Mouse (Mus musculus) heart, embryonic 11.5 days (tissue): Measurements from ENCODE around the gene Homez. TPM values are rescaled to one million over a fixed set of nuclear protein-coding genes. Genes with fewer than 3 reads are reported as not detected.

Source experiments
- ATAC-seq: fragments of 200-750 bp; cut with Nextera tagmentation; replicated peaks from 2 replicates; pipeline ENCODE4 v1.8.0; 2017; ENCODE audit warnings: moderate library complexity; ENCODE audit not compliant: insufficient number of reproducible peaks, low FRiP score, low TSS enrichment
- H3K27ac ChIP-seq: fragments of 300-500 bp; sonication (generic); 2 replicates; pipeline ENCODE4 v1.5.1; 2014; ENCODE audit warnings: mild to moderate bottlenecking, low read depth, low read length
- H3K27me3 ChIP-seq: fragments of 300-500 bp; sonication (generic); 2 replicates; pipeline ENCODE4 v1.6.1; 2014; ENCODE audit warnings: mild to moderate bottlenecking, low read length, mixed read lengths; ENCODE audit not compliant: control insufficient read depth, insufficient read depth
- H3K36me3 ChIP-seq: fragments of 300-500 bp; sonication (generic); 2 replicates; pipeline ENCODE4 v1.6.1; 2014; ENCODE audit warnings: mild to moderate bottlenecking, low read length, moderate library complexity, mixed read lengths; ENCODE audit not compliant: control insufficient read depth, insufficient read depth
- H3K4me1 ChIP-seq: fragments of 300-500 bp; sonication (generic); 2 replicates; pipeline ENCODE4 v1.6.1; 2014; ENCODE audit warnings: low read length; ENCODE audit not compliant: control insufficient read depth, insufficient read depth
- H3K4me2 ChIP-seq: fragments of 300-500 bp; sonication (generic); 2 replicates; pipeline ENCODE4 v1.6.1; 2014; ENCODE audit warnings: mild to moderate bottlenecking, moderate library complexity
- H3K4me3 ChIP-seq: fragments of 300-500 bp; sonication (generic); 2 replicates; pipeline ENCODE4 v1.5.1; 2014; ENCODE audit warnings: low read depth, low read length
- H3K9ac ChIP-seq: fragments of 300-500 bp; sonication (generic); 2 replicates; pipeline ENCODE4 v1.6.1; 2014; ENCODE audit warnings: mild to moderate bottlenecking, low read depth, low read length, moderate library complexity
- H3K9me3 ChIP-seq: fragments of 300-500 bp; sonication (generic); replicated peaks from 2 replicates; pipeline ENCODE4 v1.6.1; 2016; ENCODE audit warnings: low read length; ENCODE audit not compliant: control insufficient read depth
- WGBS: fragments of 180-500 bp; shearing (Covaris S2); extraction: QIAGEN DNeasy Blood & Tissue Kit; methylation state at CpG from one replicate; pipeline ENCODE4 v1.1.7; 2014; ENCODE audit not compliant: insufficient replicate concordance; 5-methylcytosine and 5-hydroxymethylcytosine counted together
- polyA plus RNA-seq: library from polyadenylated mRNA; unstranded; fragments of >200 nt; fragmentation: Nextera tagmentation; extraction: Ambion mirVana; gene quantifications from 2 replicates; pipeline ENCODE4 v1.2.1, GENCODE M21; 2014

Gene Homez
- polyA plus RNA-seq, 1 experiment from 2014 or later: 6.7 TPM

GRCm38 (mm10) chr14:54864313-54865036 is 6.3 kb downstream of the Homez start:
- 15% methylated on average over 21 of the region's 21 CpGs for WGBS
- no peaks in the 10 kb centered on the region for H3K4me1 ChIP-seq
- H3K36me3 ChIP-seq: no peaks in the 10 kb centered on the region
- peak overlapping the region; percentile 89 for H3K9ac ChIP-seq
- H3K27ac ChIP-seq: peak overlapping the region; percentile 68; the same call in 1 of the 2 replicates
- no peak for ATAC-seq
- H3K9me3 ChIP-seq: no peaks in the 10 kb centered on the region
- peak overlapping the region; percentile 91 for H3K4me2 ChIP-seq
- peak overlapping the region; percentile 87 for H3K4me3 ChIP-seq
- H3K27me3 ChIP-seq: no peaks in the 10 kb centered on the region

- Histone ChIP-seq H3K9me3 (no peaks in the 10 kb centered on the region), H3K9ac (peak overlapping the region; percentile 89), H3K36me3 (no peaks in the 10 kb centered on the region), H3K4me3 (peak overlapping the region; percentile 87), H3K27ac (peak overlapping the region; percentile 75), H3K4me2 (peak overlapping the region; percentile 91), H3K27me3 (no peaks in the 10 kb centered on the region), H3K4me1 (no peaks in the 10 kb centered on the region)
- ATAC-seq: peak; percentile 100
- under 1% methylated on average over 48 of the region's 56 CpGs for WGBS
These were observed 7.1 kb downstream of the Homez start for GRCm38 (mm10) chr14:54863501-54864312.

- Histone ChIP-seq H3K4me3 (no peak overlapping the region), H3K4me2 (no peak overlapping the region), H3K9me3 (no peaks in the 10 kb centered on the region), H3K27ac (no peak overlapping the region), H3K36me3 (no peaks in the 10 kb centered on the region), H3K4me1 (no peaks in the 10 kb centered on the region), H3K9ac (no peak overlapping the region), H3K27me3 (no peaks in the 10 kb centered on the region)
- WGBS: 35% methylated on average over 2 of the region's 2 CpGs
- ATAC-seq: no peak
These were observed 10.2 kb downstream of the Homez start for GRCm38 (mm10) chr14:54860511-54860910.

GRCm38 (mm10) chr14:54857891-54858290 is 12.9 kb downstream of the Homez start:
- Histone ChIP-seq H3K27me3 (no peaks in the 10 kb centered on the region), H3K4me2 (no peak overlapping the region), H3K9me3 (no peaks in the 10 kb centered on the region), H3K4me1 (no peaks in the 10 kb centered on the region), H3K4me3 (no peak overlapping the region), H3K9ac (no peak overlapping the region), H3K27ac (no peak overlapping the region), H3K36me3 (peaks cover 4% of the 10 kb centered on the region)
- ATAC-seq: no peak
- 79% methylated on average over 9 of the region's 9 CpGs for WGBS

GRCm38 (mm10) chr14:54856703-54857102 is 14.1 kb downstream of the Homez start:
- Histone ChIP-seq H3K4me1 (no peaks in the 10 kb centered on the region), H3K4me3 (no peak overlapping the region), H3K9me3 (no peaks in the 10 kb centered on the region), H3K27me3 (no peaks in the 10 kb centered on the region), H3K27ac (no peak overlapping the region), H3K4me2 (no peak overlapping the region), H3K36me3 (peaks cover 4% of the 10 kb centered on the region), H3K9ac (no peak overlapping the region)
- WGBS: 73% methylated on average over 7 of the region's 7 CpGs
- ATAC-seq: no peak

- ATAC-seq: no peak
- H3K9me3 ChIP-seq: no peaks in the 10 kb centered on the region
- no peak overlapping the region for H3K4me2 ChIP-seq
- WGBS: 89% methylated on average over 3 of the region's 3 CpGs
- no peak overlapping the region for H3K4me3 ChIP-seq
- no peak overlapping the region for H3K9ac ChIP-seq
- no peaks in the 10 kb centered on the region for H3K27me3 ChIP-seq
- H3K36me3 ChIP-seq: peaks cover 4% of the 10 kb centered on the region
- H3K27ac ChIP-seq: no peak overlapping the region
- H3K4me1 ChIP-seq: no peaks in the 10 kb centered on the region
These were observed 15.0 kb downstream of the Homez start for GRCm38 (mm10) chr14:54855726-54856125.

GRCm38 (mm10) chr14:54843461-54843860 is 27.3 kb downstream of the Homez start:
- H3K9me3 ChIP-seq: no peaks in the 10 kb centered on the region
- ATAC-seq: no peak
- 3% methylated on average over 4 of the region's 4 CpGs for WGBS
- H3K4me1 ChIP-seq: no peaks in the 10 kb centered on the region
- H3K27me3 ChIP-seq: no peaks in the 10 kb centered on the region; the same call in 1 of the 2 replicates
- no peak overlapping the region for H3K27ac ChIP-seq
- H3K9ac ChIP-seq: no peak overlapping the region
- no peak overlapping the region for H3K4me2 ChIP-seq
- no peaks in the 10 kb centered on the region for H3K36me3 ChIP-seq
- no peak overlapping the region for H3K4me3 ChIP-seq

GRCm38 (mm10) chr14:54823716-54824115 is 47.0 kb downstream of the Homez start:
- ATAC-seq: no peak
- H3K27ac ChIP-seq: no peak overlapping the region
- no peaks in the 10 kb centered on the region for H3K36me3 ChIP-seq
- WGBS: 81% methylated on average over 1 of the region's 1 CpGs
- no peaks in the 10 kb centered on the region for H3K27me3 ChIP-seq
- no peaks in the 10 kb centered on the region for H3K4me1 ChIP-seq
- no peaks in the 10 kb centered on the region for H3K9me3 ChIP-seq
- no peak overlapping the region for H3K4me2 ChIP-seq
- no peak overlapping the region for H3K9ac ChIP-seq
- no peak overlapping the region for H3K4me3 ChIP-seq
